Mouse (Mus musculus) gastrocnemius, postnatal 25 days (tissue): ENCODE results near the gene Treml4. TPM values are rescaled to one million over a fixed set of nuclear protein-coding genes. Genes with fewer than 3 reads are reported as not detected.

Experiments used
- DNase-seq: peaks from one replicate; pipeline ENCODE4 v3.0.0; 2022
- long read RNA-seq, 2 experiments: library from polyadenylated mRNA; stranded (forward); transcript quantifications; one replicate each; pipeline ENCODE4 v2.0.0; 2021
- total RNA-seq, 2 experiments: library from RNA; stranded (reverse); gene quantifications; 1 replicate in 1 of 2; 2 replicates in 1 of 2; pipeline ENCODE4 v1.2.3; 2021

The Treml4 gene
- total RNA-seq, result not detected
- long read RNA-seq, experiment 1, result 0 reads
- long read RNA-seq, experiment 2, result 0 reads

DNA sequence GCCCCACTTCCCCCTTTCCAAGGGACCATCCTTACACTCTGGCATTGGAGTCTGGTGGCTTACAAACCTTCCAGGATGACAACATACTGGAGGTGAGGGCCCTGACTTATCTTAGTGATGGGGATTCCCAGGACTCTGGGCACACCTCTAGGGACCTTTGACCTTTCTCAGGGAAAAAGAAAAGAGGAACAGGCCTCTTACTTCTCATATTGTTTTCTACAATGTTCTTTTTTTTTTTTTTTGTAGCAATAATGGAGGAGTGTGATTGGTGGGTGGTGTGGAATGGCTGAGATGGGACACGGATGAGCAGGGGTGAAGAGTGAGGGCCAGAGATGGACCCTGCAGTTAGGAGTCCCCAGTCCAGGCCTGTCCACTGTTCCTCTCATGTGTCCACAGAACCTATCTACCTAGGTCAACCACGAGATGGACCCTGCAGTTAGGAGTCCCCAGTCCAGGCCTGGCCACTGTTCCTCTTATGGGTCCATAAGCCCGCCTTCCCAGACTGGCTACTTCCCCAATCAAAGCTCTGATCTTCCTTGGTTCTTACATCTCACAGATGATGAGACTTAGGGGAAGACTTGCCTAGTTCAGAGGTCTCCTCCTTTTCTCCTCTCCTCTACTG, at the start of gene Treml4:
Gene Treml4 (plus strand): TSS at position 555 of the 622 bp plus-strand sequence.
- DNase-seq, result no peak

DNA sequence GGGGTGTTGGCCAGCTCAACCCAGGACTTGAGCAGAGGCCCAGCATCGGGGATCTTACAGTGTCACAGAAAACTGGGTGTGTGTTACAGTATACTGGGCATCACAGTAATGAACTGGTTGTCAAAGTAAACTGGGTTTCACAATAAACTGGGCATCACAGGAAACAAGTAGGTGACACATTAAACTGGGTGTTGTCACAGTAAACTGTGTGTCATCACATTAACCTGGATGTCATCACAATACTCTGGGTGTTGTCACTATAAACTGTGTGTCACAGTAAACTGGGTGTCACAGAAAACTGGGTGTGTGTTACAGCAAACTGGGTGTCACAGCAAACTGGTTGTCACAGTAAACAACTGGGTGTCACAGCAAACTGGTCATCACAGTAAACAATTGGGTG, 48.7 kb upstream of the Treml4 start:
- DNase-seq, result no peak

DNA sequence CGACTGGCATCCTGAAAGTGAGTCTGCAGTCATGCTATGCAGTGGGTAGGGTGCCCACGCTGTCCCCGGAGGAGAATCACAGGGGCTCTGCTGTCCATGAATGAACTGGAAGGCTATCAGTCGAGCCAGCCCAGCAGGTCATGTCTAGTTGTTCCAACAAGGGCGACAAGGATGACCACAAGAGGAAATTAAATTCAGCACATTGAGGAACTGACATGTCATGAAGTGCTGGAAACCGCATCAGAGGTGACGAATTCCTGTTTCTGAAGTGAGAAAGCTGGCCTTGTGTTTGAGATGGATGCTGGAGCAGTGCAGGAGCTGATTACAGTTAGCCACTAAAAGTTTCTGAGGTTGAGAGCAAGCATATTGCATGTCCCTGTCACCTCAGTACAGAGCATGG, 33.4 kb upstream of the Treml4 start:
- no peak for DNase-seq

DNA sequence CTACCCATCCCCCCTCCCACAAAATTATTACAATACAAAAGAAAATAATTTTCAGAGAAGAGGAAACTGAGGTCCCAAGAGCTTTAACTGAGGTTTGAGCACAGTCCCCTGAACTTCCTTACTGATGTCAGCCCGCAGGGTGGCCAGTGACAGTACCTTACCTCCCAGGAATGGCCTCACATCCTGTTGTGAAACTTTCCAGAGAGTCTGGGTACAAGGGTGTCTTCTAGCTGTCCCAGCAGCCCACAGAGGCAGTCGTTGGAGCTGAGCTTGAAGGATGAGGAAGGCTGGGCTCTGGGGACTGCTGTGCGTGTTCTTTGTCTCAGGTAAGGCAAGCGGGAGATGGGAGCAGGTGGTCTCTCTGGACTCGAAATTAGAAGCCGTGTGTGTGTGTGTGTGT, 31.6 kb upstream of the Treml4 start, which contains the start of gene Trem1:
Gene Trem1 (plus strand): TSS at position 251 of the 400 bp plus-strand sequence.
- no peak for DNase-seq

DNA sequence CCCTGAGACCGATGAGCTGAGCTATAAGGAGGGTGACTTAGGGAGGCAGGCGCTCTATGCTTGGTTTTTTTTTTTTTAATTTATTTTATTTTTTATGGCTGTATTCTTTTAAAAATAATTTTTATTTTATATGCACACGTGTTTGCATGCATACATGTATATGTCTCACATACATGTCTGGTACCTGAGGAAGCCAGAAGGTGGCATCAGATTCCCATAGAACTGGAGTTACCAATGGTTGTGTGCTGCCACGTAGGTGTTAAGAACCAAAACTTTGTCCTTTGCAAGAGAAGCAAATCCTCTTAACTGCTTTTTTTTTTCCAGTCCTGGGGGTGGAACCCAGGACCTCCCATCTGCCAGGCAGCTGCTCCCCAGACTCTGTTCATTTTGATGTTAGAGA, 30.3 kb upstream of the Treml4 start:
- DNase-seq, result no peak

DNA sequence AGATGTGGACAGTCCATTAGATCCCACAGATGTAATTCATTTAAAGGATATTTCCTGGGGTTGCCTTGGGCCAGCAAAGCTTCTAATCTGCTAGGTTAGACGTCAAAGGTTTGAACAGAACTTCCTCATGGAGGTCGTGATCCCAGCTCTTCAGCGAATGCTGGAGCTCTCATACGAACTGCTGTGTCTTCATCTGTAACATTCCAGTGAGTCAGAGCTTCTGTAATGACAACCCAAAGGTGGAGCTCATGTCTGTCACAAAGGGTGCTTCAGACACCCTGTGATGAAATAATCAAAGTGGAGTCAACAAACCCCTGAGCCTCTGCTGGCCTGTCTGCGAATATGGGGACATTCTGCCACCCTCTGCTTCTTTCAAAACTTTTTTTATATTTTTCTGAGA, 29.5 kb upstream of the Treml4 start:
- DNase-seq, result no peak

DNA sequence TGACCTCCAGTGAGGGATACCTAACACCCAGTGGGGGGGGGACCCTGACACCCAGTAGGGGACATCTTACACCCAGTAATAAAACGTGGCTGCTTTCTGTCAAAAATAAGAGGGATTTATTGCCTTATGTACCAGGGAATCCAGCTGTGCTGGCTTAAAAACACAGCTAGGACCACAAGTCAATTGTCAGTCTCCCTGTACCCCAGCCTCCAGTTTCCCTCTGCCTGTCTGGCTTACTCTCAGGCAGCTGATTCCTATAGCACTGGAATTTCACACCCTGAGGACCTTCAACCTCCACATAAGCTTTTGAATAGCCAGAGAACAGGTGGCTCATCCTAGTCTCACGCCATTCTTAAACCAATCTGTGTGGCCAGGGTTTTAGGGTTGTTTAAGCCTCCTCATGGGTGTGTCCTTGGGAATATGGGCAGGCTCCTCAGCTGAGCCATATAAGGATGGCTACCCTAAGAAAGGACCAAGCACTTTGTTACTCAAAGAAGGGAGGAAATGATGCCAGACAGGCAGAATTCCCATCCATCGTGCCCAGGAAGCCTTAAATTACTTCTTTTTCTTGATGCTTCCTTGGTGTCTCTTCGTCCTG, 28.2 kb upstream of the Treml4 start:
- no peak for DNase-seq

DNA sequence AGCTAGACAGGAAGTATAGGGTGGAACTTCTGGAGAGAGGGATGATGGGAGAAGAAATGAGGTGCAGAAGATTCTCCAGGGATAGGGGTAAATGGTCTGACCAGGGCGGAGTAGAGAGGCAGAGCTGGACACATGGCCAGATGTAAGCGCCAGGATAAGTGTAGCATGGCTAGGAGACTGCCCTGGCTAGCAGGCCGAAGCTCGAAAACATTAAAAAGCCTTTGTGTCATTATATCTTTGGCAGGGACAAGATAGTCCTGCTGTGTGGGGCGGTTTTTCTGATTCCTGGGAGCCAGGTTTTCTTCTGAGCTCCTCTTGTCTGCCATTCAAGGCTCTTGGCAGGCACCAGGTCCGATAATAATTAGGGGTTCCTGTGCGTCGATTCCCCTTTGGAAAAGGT, 26.5 kb upstream of the Treml4 start:
- no peak for DNase-seq

DNA sequence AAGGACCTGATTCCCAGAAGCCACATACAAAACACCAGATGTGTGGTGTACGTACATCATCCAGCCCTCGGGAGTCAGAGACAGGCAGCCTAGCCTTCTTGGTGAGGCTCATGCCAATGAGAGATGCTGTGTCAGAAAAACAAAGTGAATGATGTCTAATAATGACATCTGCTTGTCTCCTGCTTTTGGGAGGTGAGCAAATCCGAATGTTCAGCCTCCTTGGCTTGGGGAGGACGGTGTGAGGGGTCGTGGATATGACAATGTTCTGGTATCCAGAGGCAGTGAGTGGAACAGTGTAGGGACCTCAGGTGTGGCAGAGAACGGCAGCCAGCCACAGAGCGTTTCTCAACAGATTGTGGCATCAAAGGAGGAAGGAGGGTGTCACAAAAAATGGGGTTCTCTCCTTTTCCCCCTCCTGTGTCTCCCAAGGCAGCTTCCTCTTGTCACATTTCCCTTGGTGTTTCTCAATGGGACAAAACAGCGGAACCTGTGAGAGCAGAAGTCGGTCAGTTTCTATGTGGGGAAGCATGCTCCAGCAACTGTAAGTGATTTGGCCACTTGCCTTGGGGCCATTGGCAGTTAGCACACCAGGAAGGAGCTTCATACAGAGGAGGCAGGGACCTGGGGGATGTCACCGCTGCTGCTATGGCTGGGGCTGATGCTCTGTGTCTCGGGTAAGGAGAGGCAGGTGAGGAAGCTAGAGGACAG, 16.7 kb upstream of the Treml4 start, which contains the start of gene Trem3:
Gene Trem3 (plus strand): TSS at position 557 of the 708 bp plus-strand sequence.
- DNase-seq, result no peak

DNA sequence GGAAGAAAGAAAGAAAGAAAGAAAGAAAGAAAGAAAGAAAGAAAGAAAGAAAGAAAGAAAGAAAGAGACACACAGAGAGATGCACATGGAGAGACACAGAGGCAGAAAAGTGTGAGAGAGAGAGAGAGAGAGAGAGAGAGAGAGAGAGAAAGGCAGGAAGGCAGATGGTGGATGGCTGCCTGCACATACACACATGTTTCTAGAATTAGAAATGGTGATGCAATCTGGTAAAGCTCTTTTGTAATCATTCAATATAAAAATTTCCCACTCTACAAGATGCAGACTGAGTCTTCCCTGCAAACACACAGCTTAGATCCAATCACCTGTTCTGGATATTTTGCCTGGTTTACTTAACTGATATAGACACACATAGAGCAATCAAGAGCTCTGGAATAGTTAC, 15.1 kb upstream of the Treml4 start:
- no peak for DNase-seq

DNA sequence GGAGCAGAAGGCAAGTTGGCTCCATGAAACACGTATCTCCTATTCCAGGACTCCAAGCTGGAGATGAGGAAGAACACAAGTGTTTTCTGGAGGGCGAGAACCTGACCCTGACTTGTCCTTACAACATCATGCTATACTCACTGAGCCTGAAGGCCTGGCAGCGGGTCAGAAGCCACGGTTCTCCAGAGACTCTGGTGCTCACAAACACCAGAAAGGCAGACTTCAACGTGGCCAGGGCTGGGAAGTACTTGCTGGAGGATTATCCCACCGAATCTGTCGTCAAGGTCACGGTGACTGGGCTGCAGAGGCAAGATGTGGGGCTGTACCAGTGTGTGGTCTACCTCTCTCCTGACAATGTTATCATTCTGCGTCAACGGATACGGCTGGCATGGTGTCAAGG, 14.6 kb upstream of the Treml4 start:
- DNase-seq, result no peak

DNA sequence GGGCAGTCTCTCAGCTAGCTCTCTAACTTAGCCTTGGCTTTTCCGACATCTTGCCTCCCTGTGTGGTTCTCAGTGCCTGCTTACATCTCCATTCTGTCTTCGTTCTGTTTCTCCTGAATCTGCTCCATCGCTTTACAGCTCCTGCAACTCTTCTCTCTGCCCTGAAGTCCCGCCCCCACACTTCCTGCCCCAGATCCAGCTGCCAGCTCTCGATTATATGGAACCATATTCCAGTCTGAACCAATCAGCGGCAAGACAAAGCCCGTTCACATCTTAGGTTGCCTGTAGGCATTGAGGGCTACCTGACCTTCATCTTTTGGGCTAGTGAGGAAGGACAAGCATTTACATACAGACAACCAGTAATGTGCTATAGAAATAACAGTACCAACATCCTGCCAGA, 13.5 kb upstream of the Treml4 start:
- no peak for DNase-seq

DNA sequence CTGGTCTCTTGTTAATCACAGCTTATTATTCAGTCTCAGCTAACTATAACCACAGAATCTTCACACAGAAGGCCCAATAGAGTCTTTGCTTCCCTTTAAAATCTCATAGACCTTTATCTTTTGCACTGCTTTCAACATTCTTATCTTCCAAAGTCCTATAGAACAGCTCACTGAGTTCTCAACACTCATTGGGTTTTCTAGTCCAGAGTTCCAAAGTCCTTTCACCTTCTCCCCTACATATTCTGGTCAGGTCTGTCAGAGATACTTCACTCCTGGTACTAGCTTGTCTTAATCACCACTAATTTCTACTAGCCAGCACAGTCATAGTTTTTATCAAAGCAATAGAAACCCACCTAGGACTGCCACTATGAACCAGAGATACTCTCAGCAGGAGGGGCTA, 7.5 kb upstream of the Treml4 start:
- no peak for DNase-seq

DNA sequence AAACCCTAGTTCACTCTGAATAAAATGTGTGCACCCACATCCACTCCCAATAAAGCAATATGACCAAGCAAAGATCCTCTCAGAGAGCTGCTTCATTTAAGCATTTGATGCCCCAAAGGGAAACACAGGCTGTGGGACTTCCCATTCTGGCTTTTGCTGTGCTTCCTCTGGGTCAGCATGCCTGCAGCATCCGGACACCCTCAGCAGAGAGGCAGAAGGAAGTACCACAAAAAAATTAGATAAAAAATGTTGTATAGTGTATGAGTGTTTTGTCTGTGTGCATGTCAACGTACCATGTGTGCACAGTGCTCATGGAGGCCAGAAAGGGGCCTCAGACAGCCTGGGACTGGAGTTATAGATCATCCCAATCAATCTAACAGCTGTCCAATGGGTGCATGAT, 2.2 kb upstream of the Treml4 start:
- no peak for DNase-seq

DNA sequence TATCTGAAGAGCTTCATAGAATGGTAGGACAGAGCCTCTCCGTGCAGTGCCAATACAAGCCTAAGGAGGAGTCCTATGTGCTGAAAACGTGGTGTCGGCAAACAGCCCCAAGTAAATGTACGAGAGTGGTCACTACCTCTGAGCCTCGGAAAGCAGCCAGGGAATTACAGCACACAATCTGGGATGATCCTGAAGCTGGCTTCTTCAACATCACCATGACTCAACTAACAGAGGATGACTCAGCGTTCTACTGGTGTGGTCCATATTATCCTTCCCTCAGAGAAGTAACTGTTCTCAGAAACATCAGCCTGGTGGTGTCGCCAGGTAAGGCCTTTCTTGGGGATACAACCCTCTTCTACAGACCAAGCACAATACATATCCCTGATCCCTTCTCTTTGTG, 567 bp downstream of the Treml4 start:
- DNase-seq, result no peak

DNA sequence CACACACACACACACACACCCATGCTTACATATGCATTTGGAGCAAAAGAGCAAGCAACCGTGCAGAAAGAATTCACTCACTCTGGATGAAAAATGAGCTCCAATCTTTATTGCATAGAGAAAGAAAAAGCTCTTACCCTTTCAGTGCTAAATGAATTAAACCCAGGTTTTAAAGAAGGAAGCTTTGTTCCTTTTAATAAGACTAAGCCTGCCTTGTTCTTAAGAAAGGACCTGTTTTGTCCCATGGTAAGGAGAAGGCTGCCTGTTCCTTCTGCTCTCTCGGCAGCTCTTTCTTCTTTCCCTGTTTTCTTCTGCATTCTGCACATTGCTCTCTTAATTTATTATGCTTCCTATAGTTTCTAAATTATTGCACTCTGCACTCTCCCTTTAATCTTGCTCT, 2.0 kb downstream of the Treml4 start:
- DNase-seq, result no peak

DNA sequence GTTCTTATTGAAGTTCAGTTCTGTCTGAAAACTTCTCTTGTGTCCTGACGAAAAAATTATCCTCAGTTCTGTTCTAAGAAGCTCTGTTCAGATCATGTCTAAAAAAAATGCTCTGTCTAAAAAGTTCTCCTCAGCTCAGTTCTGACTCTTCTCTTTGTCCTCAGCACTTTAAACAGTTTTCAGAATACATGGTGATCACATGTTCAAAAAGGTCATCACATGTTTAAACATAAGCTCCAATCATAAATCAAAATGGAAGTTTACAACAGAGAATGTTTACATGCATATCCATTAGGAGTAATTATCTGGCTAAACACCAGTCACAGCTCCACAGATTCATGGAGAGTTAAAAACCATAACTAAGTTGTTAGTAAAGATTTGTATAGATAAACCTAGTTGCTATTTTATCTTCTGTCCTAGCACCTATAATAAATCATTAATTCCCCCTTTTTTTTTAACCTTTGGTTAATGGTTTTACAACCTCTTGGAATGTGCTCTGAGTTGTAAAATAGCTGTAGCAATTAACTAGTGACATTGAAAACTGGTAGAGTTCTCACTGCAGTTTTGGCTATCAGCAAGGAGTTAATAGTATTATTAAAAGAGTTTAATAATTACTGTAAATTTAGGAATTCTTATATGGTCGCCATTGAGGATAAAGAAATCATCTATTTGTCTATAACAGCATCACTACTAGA, 2.7 kb downstream of the Treml4 start:
- DNase-seq, result no peak

DNA sequence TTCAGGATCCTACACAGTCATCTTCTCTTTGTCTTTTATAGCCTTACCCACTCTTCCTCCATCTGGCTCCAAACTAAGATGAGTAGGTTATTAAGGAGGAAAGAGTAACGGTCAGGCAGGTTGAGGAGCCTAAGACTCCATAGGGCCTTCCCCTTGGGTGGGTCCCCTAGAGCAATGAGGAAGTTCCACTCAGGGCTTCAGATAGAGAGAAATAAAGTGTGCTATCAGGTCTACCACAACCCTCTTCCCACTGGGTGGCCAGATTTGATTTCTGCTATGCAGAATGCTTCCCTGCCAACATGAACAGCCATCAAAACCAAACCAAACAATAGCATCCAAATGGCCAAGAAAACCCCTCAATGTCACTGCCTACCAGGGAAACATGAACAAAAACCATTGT, 3.5 kb downstream of the Treml4 start:
- no peak for DNase-seq

DNA sequence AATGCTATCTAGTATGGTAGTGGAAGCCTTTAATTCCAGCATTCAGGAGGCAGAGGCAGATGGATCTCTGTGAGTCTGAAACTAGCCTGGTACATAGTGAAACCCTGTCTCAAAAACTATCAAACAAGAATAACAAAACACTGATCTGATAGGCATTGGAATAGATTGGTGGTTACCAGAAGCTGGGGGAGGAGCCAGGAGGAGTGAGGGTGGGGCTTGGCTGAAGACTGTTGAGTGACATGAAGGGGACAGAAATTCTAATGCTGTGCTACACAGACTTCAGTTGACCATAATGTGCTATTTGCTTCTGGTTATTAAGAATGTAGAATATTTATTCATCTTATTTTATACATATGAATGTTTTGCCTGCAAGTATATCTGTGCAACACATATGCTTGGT, 4.2 kb downstream of the Treml4 start:
- no peak for DNase-seq

DNA sequence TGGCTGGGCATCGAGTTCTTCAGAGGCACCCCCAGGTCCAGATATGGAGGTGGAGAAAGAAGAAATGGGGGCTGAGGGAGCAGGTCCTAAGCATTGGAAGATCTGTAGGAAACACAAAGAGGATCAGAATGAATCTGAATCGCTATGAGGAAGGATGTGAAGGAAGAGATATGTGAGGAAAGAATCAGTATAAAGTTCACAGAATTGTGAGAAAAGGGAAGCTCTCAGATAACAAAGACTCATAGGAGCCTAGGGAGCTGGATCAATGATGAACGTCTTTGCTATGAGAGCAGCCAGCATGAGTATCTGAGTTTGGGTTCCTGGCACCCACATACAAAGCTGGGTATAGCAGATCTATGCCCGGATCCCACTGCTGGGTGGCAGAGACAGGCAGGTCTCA, 5.7 kb downstream of the Treml4 start:
- DNase-seq, result no peak

DNA sequence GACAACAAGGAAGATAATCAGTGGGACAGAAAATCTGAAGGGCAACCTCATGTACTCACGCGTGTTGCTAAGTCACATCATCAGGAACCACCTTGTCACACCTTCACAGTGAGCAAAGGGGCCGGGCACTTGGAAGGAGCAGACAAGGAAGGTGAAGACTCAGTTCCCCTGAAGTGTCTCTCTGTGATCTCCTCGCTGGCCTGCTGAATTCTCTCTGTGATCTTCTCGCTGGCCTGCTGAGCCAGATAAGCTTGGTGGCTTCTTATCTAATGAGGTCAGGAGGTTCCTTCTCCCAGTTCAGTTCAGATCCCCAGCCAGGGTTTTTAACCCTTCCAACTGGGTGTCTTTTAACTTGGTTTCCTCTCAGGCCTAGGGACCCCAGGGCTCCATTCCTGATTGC, 8.1 kb downstream of the Treml4 start:
- DNase-seq, result no peak

DNA sequence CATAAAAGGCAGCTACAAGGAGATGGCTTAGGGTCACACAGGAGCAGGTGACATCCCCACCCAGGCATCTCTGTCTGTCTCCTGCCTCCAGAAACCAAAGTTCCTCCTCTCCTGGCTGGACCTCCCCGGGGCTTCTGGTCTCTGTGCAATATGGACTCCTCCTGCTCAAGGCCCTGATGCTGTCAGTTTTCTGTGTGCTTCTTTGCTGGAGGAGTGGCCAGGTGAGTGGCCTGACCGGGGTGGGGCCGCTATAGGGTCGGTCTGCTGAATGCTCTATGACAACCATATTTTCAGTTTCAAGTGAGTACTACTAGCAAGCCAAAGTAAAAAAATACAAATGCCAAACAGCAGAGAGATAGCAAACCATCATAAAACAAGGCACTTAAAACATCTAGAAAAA, 8.5 kb downstream of the Treml4 start:
- DNase-seq, result no peak

DNA sequence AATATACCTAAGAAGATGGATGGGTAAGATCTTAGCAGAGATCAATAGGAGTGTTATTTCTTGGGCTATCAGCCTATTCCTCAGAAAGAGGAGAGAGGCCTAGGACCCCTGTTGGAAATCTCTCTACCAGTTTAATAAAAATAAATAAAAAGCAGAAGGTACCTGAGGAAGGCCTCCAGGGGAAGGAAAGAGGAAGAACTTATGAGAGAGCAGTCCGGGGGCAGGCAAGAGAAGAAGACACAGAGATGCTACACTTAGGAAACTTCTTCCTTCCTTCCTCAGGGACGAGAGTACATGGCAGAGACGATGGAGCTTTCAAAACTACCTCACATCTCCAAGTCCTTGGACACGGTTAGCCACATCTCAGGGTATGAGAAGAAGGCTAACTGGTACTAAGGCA, 10.0 kb downstream of the Treml4 start:
- no peak for DNase-seq
